Mouse (Mus musculus) thymus, adult 2 months (tissue): ENCODE measurements around the gene Rd3. TPM values are rescaled to one million over a fixed set of nuclear protein-coding genes. Genes with fewer than 3 reads are reported as not detected.

Source experiments
- DNase-seq: peaks from one replicate; pipeline ENCODE4 v3.0.0; 2021
- H3K27ac ChIP-seq: fragments of 200-500 bp; 2 replicates; pipeline ENCODE4 v1.5.1; 2012; ENCODE audit warnings: low read length, control low read depth; ENCODE audit not compliant: control insufficient read depth, insufficient read depth
- H3K27me3 ChIP-seq: fragments of 200-500 bp; 2 replicates; pipeline ENCODE4 v1.6.1; 2012; ENCODE audit warnings: mild to moderate bottlenecking, low read length, moderate library complexity, mixed read lengths; ENCODE audit not compliant: control insufficient read depth, insufficient read depth
- H3K36me3 ChIP-seq: fragments of 200-500 bp; 2 replicates; pipeline ENCODE4 v1.6.1; 2012; ENCODE audit warnings: mild to moderate bottlenecking, low read length, moderate library complexity; ENCODE audit not compliant: control insufficient read depth, insufficient read depth
- H3K4me1 ChIP-seq: fragments of 200-500 bp; replicated peaks from 2 replicates; pipeline ENCODE4 v1.6.1; 2012; ENCODE audit warnings: low read length; ENCODE audit not compliant: control insufficient read depth, insufficient read depth
- H3K4me3 ChIP-seq: fragments of 200-500 bp; 2 replicates; pipeline ENCODE4 v1.5.1; 2012; ENCODE audit warnings: mild to moderate bottlenecking, low read length, control low read depth, moderate library complexity; ENCODE audit not compliant: control insufficient read depth, insufficient read depth
- CTCF ChIP-seq: fragments of 200-500 bp; IDR thresholded peaks from 2 replicates; pipeline ENCODE4 v1.5.1; 2012; ENCODE audit warnings: mild to moderate bottlenecking, control low read depth, low read length, moderate library complexity, borderline replicate concordance; ENCODE audit not compliant: control insufficient read depth, poor library complexity, insufficient read depth; ENCODE audit errors: extremely low read depth
- POLR2A ChIP-seq: fragments of 200-500 bp; IDR thresholded peaks from 2 replicates; pipeline ENCODE4 v1.6.1; 2012; ENCODE audit warnings: mild to moderate bottlenecking, low read length, control low read depth, moderate library complexity; ENCODE audit not compliant: control insufficient read depth, poor library complexity, insufficient read depth; ENCODE audit errors: extremely low read depth
- WGBS: fragments of 180-500 bp; shearing (Covaris S2); methylation state at CpG from one replicate; pipeline ENCODE4 v1.1.7; 2018; 5-methylcytosine and 5-hydroxymethylcytosine counted together
- polyA plus RNA-seq: library from polyadenylated mRNA; depleted of rRNA; stranded (reverse); fragments of >200 nt; gene quantifications from 2 replicates; pipeline ENCODE4 v1.2.3, GENCODE M21; 2012

Rd3 gene
- polyA plus RNA-seq, 1 experiment, result 1.5 TPM

- Histone ChIP-seq H3K27ac (no peak overlapping the region), H3K36me3 (no peaks in the 10 kb centered on the region), H3K27me3 (no peaks in the 10 kb centered on the region), H3K4me1 (peaks cover 21% of the 10 kb centered on the region), H3K4me3 (no peak overlapping the region)
- DNase-seq, result no peak
- TF ChIP-seq CTCF (no peak), POLR2A (no peak)
- 78% methylated on average over 3 of the region's 3 CpGs for WGBS
These were observed 19.8 kb upstream of the Rd3 start for GRCm38 (mm10) chr1:191957321-191957720.

GRCm38 (mm10) chr1:191960946-191961345 lies 16.2 kb upstream of the Rd3 start:
- no peak for DNase-seq
- 38% methylated on average over 2 of the region's 2 CpGs for WGBS
- no peaks in the 10 kb centered on the region for H3K27me3 ChIP-seq

GRCm38 (mm10) chr1:191963413-191963812 lies 13.8 kb upstream of the Rd3 start:
- H3K27me3 ChIP-seq, result no peaks in the 10 kb centered on the region
- H3K36me3 ChIP-seq, result no peaks in the 10 kb centered on the region
- H3K4me3 ChIP-seq, result no peak overlapping the region
- 87% methylated on average over 3 of the region's 3 CpGs for WGBS
- no peak overlapping the region for H3K27ac ChIP-seq
- no peak for TF ChIP-seq POLR2A
- no peak for TF ChIP-seq CTCF
- H3K4me1 ChIP-seq, result no peaks in the 10 kb centered on the region
- DNase-seq, result no peak

More at GRCm38 (mm10) chr1:191960946-191961345, 16.2 kb upstream of the Rd3 start:
- H3K4me3 ChIP-seq, result no peak overlapping the region
- no peak overlapping the region for H3K27ac ChIP-seq
- H3K4me1 ChIP-seq, result peaks cover 10% of the 10 kb centered on the region
- H3K36me3 ChIP-seq, result no peaks in the 10 kb centered on the region
- TF ChIP-seq POLR2A (no peak), CTCF (no peak)

- Histone ChIP-seq H3K4me3 (no peak overlapping the region), H3K27ac (no peak overlapping the region), H3K4me1 (no peaks in the 10 kb centered on the region), H3K36me3 (no peaks in the 10 kb centered on the region), H3K27me3 (no peaks in the 10 kb centered on the region)
- DNase-seq, result peak; percentile 83
- TF ChIP-seq CTCF, result peak; percentile 82; the same call in 1 of the 2 replicates
- no peak for TF ChIP-seq POLR2A
- 32% methylated on average over 8 of the region's 8 CpGs for WGBS
These were observed 13.0 kb upstream of the Rd3 start for GRCm38 (mm10) chr1:191963948-191964772.

- no peak overlapping the region for H3K27ac ChIP-seq
- no peaks in the 10 kb centered on the region for H3K27me3 ChIP-seq
- H3K36me3 ChIP-seq, result no peaks in the 10 kb centered on the region
- 15% methylated on average over 13 of the region's 13 CpGs for WGBS
- H3K4me1 ChIP-seq, result no peaks in the 10 kb centered on the region
- peak; percentile 68 for DNase-seq
- H3K4me3 ChIP-seq, result no peak overlapping the region
- no peak for TF ChIP-seq POLR2A
- TF ChIP-seq CTCF, result peak; percentile 45; the same call in 1 of the 2 replicates
These were observed 12.2 kb upstream of the Rd3 start for GRCm38 (mm10) chr1:191964773-191965481.

- H3K36me3 ChIP-seq, result no peaks in the 10 kb centered on the region
- H3K27ac ChIP-seq, result no peak overlapping the region
- 88% methylated on average over 5 of the region's 5 CpGs for WGBS
- no peak overlapping the region for H3K4me3 ChIP-seq
- TF ChIP-seq CTCF, result no peak
- no peak for TF ChIP-seq POLR2A
- H3K4me1 ChIP-seq, result no peaks in the 10 kb centered on the region
- no peaks in the 10 kb centered on the region for H3K27me3 ChIP-seq
- no peak for DNase-seq
These were observed 7.2 kb upstream of the Rd3 start for GRCm38 (mm10) chr1:191969939-191970338.
